8 mouse cellular contexts compared by ENCODE assay signal in genomic region chr8:92460129-92460953, GRCm38 (mm10).
DNase-seq lines count a peak whose midpoint lies in the region; ATAC-seq lines count a peak whose summit lies in the region.

No protein-coding gene starts in this region.

- intact Hi-C loops in left cerebral cortex, postnatal 25 days (cut with DNase I), result no loop called here

- H3K9ac ChIP-seq in forebrain, embryonic 14.5 days (ENCODE audit: low read length), result peak overlapping the region; percentile 59
- H3K9ac ChIP-seq in midbrain, embryonic 14.5 days (replicated peaks; ENCODE audit: low read length), result peak overlapping the region; percentile 69

- H3K27ac ChIP-seq in forebrain, embryonic 14.5 days (ENCODE audit: low read depth, low read length), result no peak overlapping the region; the same call in 1 of the 2 replicates
- H3K27ac ChIP-seq in midbrain, embryonic 14.5 days (replicated peaks; ENCODE audit: low read depth, low read length), result peak overlapping the region; percentile 80

- H3K4me2 ChIP-seq in forebrain, embryonic 14.5 days (ENCODE audit: low read length), result peak overlapping the region; percentile 95
- peak overlapping the region; percentile 85 for H3K4me2 ChIP-seq in midbrain, embryonic 14.5 days (ENCODE audit: low read length)

- peak; percentile 86 for ATAC-seq in forebrain, embryonic 14.5 days
- peak; percentile 88 for ATAC-seq in midbrain, embryonic 14.5 days (ENCODE audit: low FRiP score, low TSS enrichment)
- ATAC-seq in erythroid progenitor cell, adult 5-6 weeks (replicated peaks; ENCODE audit: low FRiP score, poor library complexity, severe bottlenecking), result no peak

- peaks cover 22% of the 10 kb centered on the region for H3K27me3 ChIP-seq in forebrain, embryonic 14.5 days (replicated peaks; ENCODE audit: control insufficient read depth, insufficient read depth, low read length)
- peaks cover 13% of the 10 kb centered on the region; the same call in 1 of the 2 replicates for H3K27me3 ChIP-seq in midbrain, embryonic 14.5 days (ENCODE audit: control insufficient read depth, insufficient read depth, low read length)

- no peaks in the 10 kb centered on the region for H3K36me3 ChIP-seq in forebrain, embryonic 14.5 days (ENCODE audit: control insufficient read depth, insufficient read depth, low read length)
- H3K36me3 ChIP-seq in midbrain, embryonic 14.5 days (ENCODE audit: control insufficient read depth, insufficient read depth, low read length), result no peaks in the 10 kb centered on the region

- DNase-seq in cerebellum, postnatal 10 days, result peak; percentile 63 to 71
- no peak for DNase-seq in cerebellum, adult 9-11 months
- DNase-seq in ES-CJ7 (ENCODE audit: low read depth, low spot score), result peak; percentile 26
- peak; percentile 71 for DNase-seq in forebrain, embryonic 14.5 days (ENCODE audit: low spot score)
- peak; percentile 11 to 40 for DNase-seq in left cerebral cortex, postnatal 25 days (ENCODE audit: low spot score in 2 of 2)
- DNase-seq in midbrain, embryonic 14.5 days, result peak; percentile 86
- no peak for DNase-seq in urinary bladder, postnatal 36 days (ENCODE audit: low spot score in 2 of 2)

- no peaks in the 10 kb centered on the region for H3K9me3 ChIP-seq in forebrain, embryonic 14.5 days (replicated peaks; ENCODE audit: control insufficient read depth, low read length)
- H3K9me3 ChIP-seq in midbrain, embryonic 14.5 days (ENCODE audit: control insufficient read depth, low read length), result no peaks in the 10 kb centered on the region

- H3K4me3 ChIP-seq in forebrain, embryonic 14.5 days (ENCODE audit: low read depth, low read length), result peak overlapping the region; percentile 58
- peak overlapping the region; percentile 58 for H3K4me3 ChIP-seq in midbrain, embryonic 14.5 days (replicated peaks; ENCODE audit: low read depth, low read length)

- peaks cover 2% of the 10 kb centered on the region; the same call in 1 of the 2 replicates for H3K4me1 ChIP-seq in forebrain, embryonic 14.5 days (ENCODE audit: control insufficient read depth, insufficient read depth, low read length)
- no peaks in the 10 kb centered on the region for H3K4me1 ChIP-seq in midbrain, embryonic 14.5 days (ENCODE audit: control insufficient read depth, insufficient read depth, low read length)

- WGBS in forebrain, embryonic 14.5 days, result under 1% methylated on average over 93 of the region's 93 CpGs
- under 1% methylated on average over 93 of the region's 93 CpGs for WGBS in midbrain, embryonic 14.5 days

Comparison
In these comparisons a context has a peak if more than half of its experiments do, and no peak if none do; other contexts are left out.
1. DNase-seq: peak in cerebellum, postnatal 10 days (2 of 2), ES-CJ7 (single experiment), forebrain, embryonic 14.5 days (single experiment), left cerebral cortex, postnatal 25 days (2 of 2) and midbrain, embryonic 14.5 days (single experiment); none in cerebellum, adult 9-11 months (single experiment) and urinary bladder, postnatal 36 days (0 of 2).